8 mouse cellular contexts compared by ENCODE assay signal in the genomic region with DNA sequence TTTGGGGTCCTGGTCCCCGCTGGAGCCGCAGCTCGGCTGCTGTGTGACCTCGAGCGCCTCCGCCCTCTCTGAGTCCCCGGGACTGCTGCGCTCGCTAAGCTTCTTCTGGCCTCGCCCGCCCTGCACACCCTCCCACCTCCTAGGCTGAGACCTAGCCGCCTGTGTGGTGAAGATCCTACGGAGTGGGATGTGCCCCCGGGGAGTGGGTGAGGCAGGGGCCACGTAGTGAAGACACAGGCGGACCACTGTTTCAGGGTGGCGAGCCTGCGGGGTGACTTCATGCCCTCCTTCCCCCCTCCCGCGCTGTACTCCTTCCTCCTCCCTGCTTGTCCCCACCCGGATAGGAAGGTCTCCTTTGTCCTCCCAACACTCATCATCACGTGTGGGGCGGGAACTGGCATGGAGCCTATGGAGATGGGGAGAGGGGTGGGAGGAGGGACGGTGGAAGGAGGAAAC. TPM values are rescaled to one million over a fixed set of nuclear protein-coding genes. Genes with fewer than 3 reads are reported as not detected.
DNase-seq lines count a peak whose midpoint lies in the region; ATAC-seq and TF ChIP-seq lines count a peak whose summit lies in the region.
"Had no signal": no experiment of that assay in that cellular context is flagged by ENCODE, and none has a peak within 500 bp of the region (broad histone marks: within the 10 kb centered on the region; RNA-seq: fewer than 3 reads in every experiment).

No protein-coding gene starts in this region.

- no peaks in the 10 kb centered on the region for H3K27me3 ChIP-seq in forebrain, postnatal 0 days (ENCODE audit: insufficient read depth, low read length)
- H3K27me3 ChIP-seq in hindbrain, embryonic 13.5 days, result no peaks in the 10 kb centered on the region
- no peaks in the 10 kb centered on the region for H3K27me3 ChIP-seq in limb, embryonic 10.5 days (ENCODE audit: low read depth, poor library complexity, severe bottlenecking)

- H3K9ac ChIP-seq in forebrain, postnatal 0 days, result peak overlapping the region; percentile 73
- peak overlapping the region; percentile 77 for H3K9ac ChIP-seq in hindbrain, embryonic 13.5 days

- no peak for TF ChIP-seq CTCF in forebrain, postnatal 0 days (IDR thresholded peaks at IDR 0.05; ENCODE audit: low read depth)

- H3K9me3 ChIP-seq in forebrain, postnatal 0 days (ENCODE audit: low read length), result no peaks in the 10 kb centered on the region
- H3K9me3 ChIP-seq in hindbrain, embryonic 13.5 days, result no peaks in the 10 kb centered on the region
- no peaks in the 10 kb centered on the region for H3K9me3 ChIP-seq in limb, embryonic 10.5 days (replicated peaks)

- peak; percentile 79 for DNase-seq in MEL-GATA-1-ER (ENCODE audit: extremely low read depth, low read depth)
- DNase-seq in adrenal gland, postnatal 25 days, result peak; percentile 81
- DNase-seq in forebrain, postnatal 0 days, result peak; percentile 80
- no peak for DNase-seq in limb, embryonic 10.5 days (ENCODE audit: low spot score)
- DNase-seq in mesoderm, embryonic 11.5 days (ENCODE audit: low read depth, low spot score), result peak; percentile 84
- DNase-seq in spleen, postnatal 36 days (ENCODE audit: low spot score in 2 of 2), result peak; percentile 15 to 20

- ATAC-seq in forebrain, postnatal 0 days, result peak; percentile 63
- ATAC-seq in hindbrain, embryonic 13.5 days (ENCODE audit: low FRiP score), result peak; percentile 74

- H3K36me3 ChIP-seq in forebrain, postnatal 0 days (ENCODE audit: insufficient read depth), result no peaks in the 10 kb centered on the region; the same call in 1 of the 2 replicates
- no peaks in the 10 kb centered on the region; the same call in 1 of the 2 replicates for H3K36me3 ChIP-seq in hindbrain, embryonic 13.5 days
- peaks cover 13% of the 10 kb centered on the region for H3K36me3 ChIP-seq in limb, embryonic 10.5 days

- H3K27ac ChIP-seq in forebrain, postnatal 0 days (ENCODE audit: low read depth, low read length), result peak overlapping the region; percentile 71
- peak overlapping the region; percentile 58 for H3K27ac ChIP-seq in hindbrain, embryonic 13.5 days
- H3K27ac ChIP-seq in limb, embryonic 10.5 days, result peak overlapping the region; percentile 90

- H3K4me3 ChIP-seq in forebrain, postnatal 0 days (ENCODE audit: low read depth, low read length), result peak overlapping the region; percentile 59
- peak overlapping the region; percentile 57 for H3K4me3 ChIP-seq in hindbrain, embryonic 13.5 days
- peak overlapping the region; percentile 68 for H3K4me3 ChIP-seq in limb, embryonic 10.5 days

- 4% methylated on average over 24 of the region's 24 CpGs for WGBS in forebrain, postnatal 0 days
- 2% methylated on average over 24 of the region's 24 CpGs for WGBS in hindbrain, embryonic 13.5 days
- WGBS in limb, embryonic 10.5 days, result under 1% methylated on average over 24 of the region's 24 CpGs

- no peaks in the 10 kb centered on the region for H3K4me1 ChIP-seq in forebrain, postnatal 0 days (ENCODE audit: insufficient read depth)
- H3K4me1 ChIP-seq in hindbrain, embryonic 13.5 days (replicated peaks), result peaks cover 19% of the 10 kb centered on the region
- H3K4me1 ChIP-seq in limb, embryonic 10.5 days, result peaks cover 32% of the 10 kb centered on the region

- peak overlapping the region; percentile 96 for H3K4me2 ChIP-seq in forebrain, postnatal 0 days (ENCODE audit: low read depth)
- peak overlapping the region; percentile 86 for H3K4me2 ChIP-seq in hindbrain, embryonic 13.5 days

RNA-seq across cellular contexts. Expression of a gene that starts 1.9 kb away (rescaled TPM):
- total RNA-seq in adrenal gland, postnatal 25 days (2021), result 73.6 and 85.9 TPM in 2 replicates
- total RNA-seq in forebrain, postnatal 0 days (2014; rRNA removed), result 18.4 and 22.0 TPM in 2 replicates
- 33.0 and 34.4 TPM in 2 replicates for polyA plus RNA-seq in forebrain, postnatal 0 days (2015; fragmentation: Nextera tagmentation; extraction: Ambion mirVana)
- polyA plus RNA-seq in hindbrain, embryonic 13.5 days (2015; fragmentation: Nextera tagmentation; extraction: Ambion mirVana), result 45.4 and 47.3 TPM in 2 replicates
- polyA plus RNA-seq in limb, embryonic 10.5 days (2016; fragmentation: Nextera tagmentation; extraction: Ambion mirVana), result 63.2 and 65.4 TPM in 2 replicates

RNA-seq across cellular contexts. Expression of a gene that starts 19.1 kb away (rescaled TPM):
- total RNA-seq in adrenal gland, postnatal 25 days (2021), result not detected in 2 replicates
- 0.38 TPM in 1 of 2 replicates, not detected in the other for total RNA-seq in forebrain, postnatal 0 days (2014; rRNA removed)
- polyA plus RNA-seq in forebrain, postnatal 0 days (2015; fragmentation: Nextera tagmentation; extraction: Ambion mirVana), result not detected in 2 replicates
- not detected in 2 replicates for polyA plus RNA-seq in hindbrain, embryonic 13.5 days (2015; fragmentation: Nextera tagmentation; extraction: Ambion mirVana)
- not detected in 2 replicates for polyA plus RNA-seq in limb, embryonic 10.5 days (2016; fragmentation: Nextera tagmentation; extraction: Ambion mirVana)
- total RNA-seq: left cerebral cortex, postnatal 25 days had no signal

RNA-seq across cellular contexts. Expression of a gene that starts 19.8 kb away (rescaled TPM):
- total RNA-seq in adrenal gland, postnatal 25 days (2021), result not detected in 2 replicates
- not detected in 2 replicates for total RNA-seq in forebrain, postnatal 0 days (2014; rRNA removed)
- not detected in 2 replicates for polyA plus RNA-seq in forebrain, postnatal 0 days (2015; fragmentation: Nextera tagmentation; extraction: Ambion mirVana)
- not detected in 2 replicates for polyA plus RNA-seq in hindbrain, embryonic 13.5 days (2015; fragmentation: Nextera tagmentation; extraction: Ambion mirVana)
- not detected in 2 replicates for polyA plus RNA-seq in limb, embryonic 10.5 days (2016; fragmentation: Nextera tagmentation; extraction: Ambion mirVana)
- total RNA-seq: left cerebral cortex, postnatal 25 days had no signal

RNA-seq across cellular contexts. Expression of a gene that starts 31.2 kb away (rescaled TPM):
- 0.52 and 1.0 TPM in 2 replicates for total RNA-seq in adrenal gland, postnatal 25 days (2021)
- total RNA-seq in forebrain, postnatal 0 days (2014; rRNA removed), result 0.62 TPM in 1 of 2 replicates, not detected in the other
- not detected in 2 replicates for polyA plus RNA-seq in forebrain, postnatal 0 days (2015; fragmentation: Nextera tagmentation; extraction: Ambion mirVana)
- polyA plus RNA-seq in hindbrain, embryonic 13.5 days (2015; fragmentation: Nextera tagmentation; extraction: Ambion mirVana), result not detected in 2 replicates
- not detected in 2 replicates for polyA plus RNA-seq in limb, embryonic 10.5 days (2016; fragmentation: Nextera tagmentation; extraction: Ambion mirVana)
- total RNA-seq: left cerebral cortex, postnatal 25 days had no signal

RNA-seq across cellular contexts. Expression of a gene that starts 31.3 kb away (rescaled TPM):
- total RNA-seq in adrenal gland, postnatal 25 days (2021), result not detected in 2 replicates
- total RNA-seq in forebrain, postnatal 0 days (2014; rRNA removed), result not detected in 2 replicates
- polyA plus RNA-seq in forebrain, postnatal 0 days (2015; fragmentation: Nextera tagmentation; extraction: Ambion mirVana), result not detected in 2 replicates
- not detected in 2 replicates for polyA plus RNA-seq in hindbrain, embryonic 13.5 days (2015; fragmentation: Nextera tagmentation; extraction: Ambion mirVana)
- polyA plus RNA-seq in limb, embryonic 10.5 days (2016; fragmentation: Nextera tagmentation; extraction: Ambion mirVana), result not detected in 2 replicates
- total RNA-seq: left cerebral cortex, postnatal 25 days had no signal
